Mouse (Mus musculus) mouse trophoblast stem cell (cell line): ENCODE data around the gene Ceacam19.

Experiments used
- in situ Hi-C, 2 experiments: fragments of 300-500 bp; cut with MseI, MboI; formaldehyde crosslinking; loops; 2 replicates in 1 of 2; 3 replicates in 1 of 2; pipeline ENCODE4 v1.15.1; 2025

The Ceacam19 gene

GRCm38 (mm10) chr7:19889881-19890280 lies 2.1 kb upstream of the Ceacam19 start:
- in situ Hi-C loops = no loop called here

- in situ Hi-C loops = no loop called here
Observed at GRCm38 (mm10) chr7:19880754-19881153, 7.0 kb downstream of the Ceacam19 start.

- in situ Hi-C loops = loop anchor here in 1 of 2 experiments (5.0 kb wide), 1 partner anchor 35 kb away; no protein-coding TSS in a partner anchor
Observed at GRCm38 (mm10) chr7:19876781-19877425, 10.9 kb downstream of the Ceacam19 start.

- in situ Hi-C loops = loop anchor here in 1 of 2 experiments (5.0 kb wide), 1 partner anchor 34 kb away; no protein-coding TSS in a partner anchor
Observed at GRCm38 (mm10) chr7:19875948-19876682, 11.7 kb downstream of the Ceacam19 start.

GRCm38 (mm10) chr7:19871943-19872601 lies 15.7 kb downstream of the Ceacam19 start:
- in situ Hi-C loops = loop anchor here (5.0 kb wide), 1 partner anchor 70 kb away; no protein-coding TSS in a partner anchor

- in situ Hi-C loops = loop anchor here (5.0 kb wide), 1 partner anchor 69 kb away; no protein-coding TSS in a partner anchor
Observed at GRCm38 (mm10) chr7:19871137-19871621, 16.6 kb downstream of the Ceacam19 start.

- in situ Hi-C loops = no loop called here
Observed at GRCm38 (mm10) chr7:19867751-19868399, 19.9 kb downstream of the Ceacam19 start.

- in situ Hi-C loops = no loop called here
Observed at GRCm38 (mm10) chr7:19866490-19866889, 21.3 kb downstream of the Ceacam19 start.

- in situ Hi-C loops = no loop called here
Observed at GRCm38 (mm10) chr7:19865246-19866036, 22.3 kb downstream of the Ceacam19 start.

GRCm38 (mm10) chr7:19864241-19864640 lies 23.5 kb downstream of the Ceacam19 start:
- in situ Hi-C loops = no loop called here

GRCm38 (mm10) chr7:19861199-19861598 lies 26.6 kb downstream of the Ceacam19 start, which contains the start of gene Ceacam16:
Ceacam16 (minus strand) TSS chr7:19861299.
- in situ Hi-C loops = no loop called here

GRCm38 (mm10) chr7:19859740-19860139 lies 28.0 kb downstream of the Ceacam19 start:
- in situ Hi-C loops = no loop called here

- in situ Hi-C loops = no loop called here
Observed at GRCm38 (mm10) chr7:19856283-19856682, 31.5 kb downstream of the Ceacam19 start.

GRCm38 (mm10) chr7:19855663-19856062 lies 32.1 kb downstream of the Ceacam19 start:
- in situ Hi-C loops = no loop called here

- in situ Hi-C loops = no loop called here
Observed at GRCm38 (mm10) chr7:19853526-19853925, 34.2 kb downstream of the Ceacam19 start.

GRCm38 (mm10) chr7:19851858-19852570 lies 35.8 kb downstream of the Ceacam19 start, which contains the start of gene Gm19345:
Gm19345 (plus strand) TSS chr7:19852003.
- in situ Hi-C loops = no loop called here

GRCm38 (mm10) chr7:19844521-19845171 lies 43.1 kb downstream of the Ceacam19 start:
- in situ Hi-C loops = loop anchor here (5.0 kb wide), 2 partner anchors 33 to 42 kb away; no protein-coding TSS in a partner anchor

GRCm38 (mm10) chr7:19843561-19843960 lies 44.2 kb downstream of the Ceacam19 start:
- in situ Hi-C loops = loop anchor here (5.0 kb wide), 2 partner anchors 34 to 41 kb away; no protein-coding TSS in a partner anchor

GRCm38 (mm10) chr7:19842885-19843504 lies 44.8 kb downstream of the Ceacam19 start:
- in situ Hi-C loops = loop anchor here (5.0 kb wide), 2 partner anchors 34 to 41 kb away; no protein-coding TSS in a partner anchor
